Mouse (Mus musculus): Measurements from ENCODE around the gene Pdia3.
"Not testable (repeated sequence)": the region's sequence is repeated elsewhere in the genome, so short reads cannot be mapped to it uniquely, and the experiment has no call there.

Pdia3 gene

DNA sequence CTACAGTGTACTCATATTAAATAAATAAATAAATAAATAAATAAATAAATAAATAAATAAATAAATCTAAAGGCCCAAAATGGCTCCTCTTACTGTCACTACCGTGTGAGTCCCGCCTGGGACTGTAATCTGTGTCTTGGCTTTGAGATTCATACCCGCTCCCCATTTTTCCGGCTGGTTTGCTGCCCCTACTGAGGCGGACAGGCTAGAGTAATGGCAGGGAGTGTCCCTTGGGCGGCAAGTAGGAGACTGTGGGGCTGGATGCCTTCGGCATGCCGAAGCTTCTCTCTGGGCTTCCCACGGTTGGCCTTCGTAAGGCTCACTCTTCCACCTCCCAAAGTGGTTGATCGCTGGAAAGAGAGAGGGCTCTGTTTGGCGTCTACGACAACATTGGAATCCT lies 67.3 kb downstream of the Pdia3 start:
- DNase-seq: not testable (repeated sequence)

GRCm38 (mm10) chr2:121483576-121483975 lies 70.0 kb downstream of the Pdia3 start:
- no peak for DNase-seq

DNA sequence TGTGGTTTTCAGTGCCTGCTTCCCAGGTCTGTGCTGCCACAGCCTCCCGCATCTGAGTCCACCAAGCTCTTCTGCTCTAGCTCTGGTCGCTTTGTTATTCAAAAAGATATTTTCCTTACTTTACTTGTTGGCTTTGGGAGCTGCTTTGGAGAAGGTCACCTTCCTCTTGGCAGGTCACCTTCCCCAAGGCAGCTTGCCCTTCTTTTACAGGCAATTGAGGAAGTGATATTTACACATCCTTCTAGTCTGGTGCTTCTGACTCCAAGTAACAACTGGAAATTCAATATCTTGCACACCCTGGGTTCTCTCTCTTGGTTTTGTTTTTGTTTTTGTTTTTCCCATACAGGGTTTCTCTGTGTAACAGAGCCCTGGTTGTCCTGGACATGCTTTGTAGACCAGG lies 70.8 kb downstream of the Pdia3 start:
- not testable (repeated sequence) for DNase-seq
